Mouse (Mus musculus): ENCODE data around the gene Ncor1.
"Not testable (repeated sequence)": the region's sequence is repeated elsewhere in the genome, so short reads cannot be mapped to it uniquely, and the experiment has no call there.

Gene Ncor1

DNA sequence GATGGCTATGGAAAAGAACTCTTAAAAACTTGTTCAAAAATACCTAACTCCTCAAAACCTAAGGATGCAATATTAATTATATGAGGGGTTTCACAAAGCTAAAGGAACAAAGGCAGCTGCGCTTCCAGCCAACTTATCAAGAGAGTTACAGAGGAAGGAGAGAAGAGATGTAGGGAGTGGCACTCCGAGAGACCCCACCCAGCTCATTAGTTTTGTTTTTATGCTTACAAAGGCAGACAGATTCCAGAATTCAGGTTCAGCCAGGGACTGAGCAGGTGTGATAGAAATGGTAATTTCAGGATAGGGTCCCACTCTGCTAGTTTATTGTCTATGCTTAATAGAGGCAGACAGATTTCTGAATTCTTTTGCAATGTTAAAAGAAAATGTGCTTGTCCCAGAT lies 103.1 kb downstream of the Ncor1 start:
- no peak for DNase-seq (ENCODE audit: extremely low spot score)

DNA sequence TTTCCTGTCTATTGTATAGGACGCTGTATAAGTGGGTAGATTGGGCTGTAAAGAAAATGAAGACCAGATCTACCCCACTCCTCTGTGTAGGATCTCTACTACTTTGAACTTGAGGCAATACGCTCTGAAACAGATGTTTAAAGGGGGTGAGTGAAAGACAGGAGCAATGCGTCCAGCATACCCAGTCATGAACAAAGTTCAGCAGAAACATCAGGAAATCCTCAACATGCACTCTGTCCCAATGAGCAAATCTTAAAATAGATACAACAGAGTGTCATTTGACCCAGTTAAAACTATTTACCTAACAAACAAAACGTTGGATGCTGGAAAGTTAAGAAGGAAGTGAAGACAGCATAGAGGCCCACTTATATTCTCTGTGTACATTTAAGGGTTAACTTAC lies 106.4 kb downstream of the Ncor1 start:
- DNase-seq (ENCODE audit: extremely low spot score): no peak

DNA sequence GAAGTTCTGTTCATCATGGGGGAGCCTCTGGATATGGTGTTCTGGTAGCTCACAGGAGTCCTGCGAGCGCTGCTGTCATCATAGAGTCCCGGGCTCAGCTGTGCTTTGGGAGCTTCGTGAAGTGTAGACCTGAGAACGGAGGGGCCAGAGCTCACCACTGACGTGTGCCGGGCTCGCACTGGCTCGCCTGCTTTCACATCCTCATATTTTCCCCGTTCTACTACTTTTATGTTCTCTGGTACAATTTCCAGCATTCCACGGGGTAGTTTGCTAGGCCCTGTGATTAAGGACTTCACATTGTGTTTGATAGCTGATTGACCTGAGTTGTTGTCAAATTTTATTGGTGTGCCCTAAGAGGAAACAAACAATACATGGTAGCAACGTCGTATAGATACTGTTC lies 115.3 kb downstream of the Ncor1 start:
- no peak for DNase-seq (ENCODE audit: extremely low spot score)

- DNase-seq (ENCODE audit: extremely low spot score): no peak
These were observed 126.1 kb downstream of the Ncor1 start for GRCm38 (mm10) chr11:62332228-62332627.

GRCm38 (mm10) chr11:62331141-62331540 lies 127.2 kb downstream of the Ncor1 start:
- no peak for DNase-seq (ENCODE audit: extremely low spot score)

DNA sequence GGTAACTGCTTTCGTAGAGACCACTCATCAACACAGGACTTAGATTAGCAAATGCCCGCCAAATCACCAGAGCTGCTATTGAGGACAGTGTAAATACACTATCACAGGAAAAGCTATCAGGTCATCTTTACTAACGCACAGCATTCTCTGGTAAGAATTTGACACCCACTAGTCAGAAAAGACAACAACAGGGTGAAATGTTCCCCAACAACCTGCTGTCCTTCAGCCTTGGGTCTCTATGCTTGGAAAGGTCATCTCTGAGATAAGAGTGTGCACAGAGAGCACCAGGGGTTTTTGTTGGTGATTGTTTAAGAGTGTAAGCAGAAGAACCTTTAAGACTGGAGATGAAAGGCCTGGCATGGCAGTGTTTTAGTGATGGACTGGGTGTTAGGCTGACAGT lies 134.7 kb downstream of the Ncor1 start:
- DNase-seq (ENCODE audit: extremely low spot score): no peak

DNA sequence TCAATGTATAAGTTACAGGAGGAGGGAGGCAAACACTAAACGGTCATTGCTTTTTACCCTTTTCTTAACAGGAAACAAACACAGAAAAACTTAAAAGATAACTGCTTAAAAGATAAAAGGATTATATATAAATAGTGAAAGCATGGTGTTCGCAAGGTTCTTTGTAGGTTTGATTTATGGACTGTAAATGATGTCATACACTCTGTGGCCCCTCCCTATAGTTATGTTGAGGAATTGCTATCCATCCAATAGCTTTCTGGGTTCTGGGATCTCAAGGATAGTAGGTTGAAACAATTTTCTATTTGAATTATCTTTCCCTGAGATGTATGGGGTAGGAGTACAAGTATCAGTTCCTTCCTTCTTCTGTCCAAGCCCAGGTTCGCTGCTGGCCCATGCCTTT lies 138.2 kb downstream of the Ncor1 start:
- DNase-seq (ENCODE audit: extremely low spot score): no peak

- no peak for DNase-seq (ENCODE audit: extremely low spot score)
These were observed 140.6 kb downstream of the Ncor1 start for GRCm38 (mm10) chr11:62317746-62318145.

DNA sequence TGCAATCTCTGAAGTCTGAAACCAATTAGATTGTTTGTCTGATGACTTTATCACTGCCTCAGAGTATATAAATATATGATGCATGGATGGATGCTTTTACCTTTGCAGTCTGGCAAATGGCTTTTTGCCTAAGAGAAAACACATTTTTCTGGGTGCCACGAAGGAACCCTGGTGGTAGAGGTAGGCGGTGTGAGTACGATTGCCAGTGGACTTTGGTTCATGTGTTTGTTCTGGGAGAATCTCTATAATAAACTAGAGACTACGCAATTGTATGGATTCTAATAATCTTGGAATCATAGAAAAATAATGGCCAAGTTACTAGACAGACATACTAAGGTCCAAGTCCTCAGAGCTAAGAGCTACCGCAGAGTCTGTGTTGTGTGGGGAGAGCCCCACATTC lies 143.4 kb downstream of the Ncor1 start:
- no peak for DNase-seq (ENCODE audit: extremely low spot score)

- no peak for DNase-seq (ENCODE audit: extremely low spot score)
These were observed 149.0 kb downstream of the Ncor1 start for GRCm38 (mm10) chr11:62309296-62309695.

DNA sequence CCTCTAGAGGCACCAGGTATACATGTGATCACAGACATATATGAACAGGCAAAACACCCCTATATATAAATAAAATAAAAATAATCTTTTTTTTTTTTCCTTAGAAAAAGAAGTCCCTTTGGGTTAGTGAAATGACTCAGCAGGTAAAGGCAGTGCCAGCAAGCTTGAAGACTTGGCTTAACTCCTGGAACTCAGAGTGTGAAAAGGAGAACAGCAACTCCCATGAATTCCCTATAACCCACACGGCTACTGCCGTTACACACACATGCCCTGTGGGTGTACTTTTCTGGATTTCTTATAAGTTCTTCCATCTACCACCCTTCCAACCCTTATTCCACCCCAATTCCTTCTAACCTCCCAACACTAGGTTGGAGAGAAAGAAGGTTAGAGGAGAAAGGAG lies 152.5 kb downstream of the Ncor1 start:
- DNase-seq (ENCODE audit: extremely low spot score): no peak

DNA sequence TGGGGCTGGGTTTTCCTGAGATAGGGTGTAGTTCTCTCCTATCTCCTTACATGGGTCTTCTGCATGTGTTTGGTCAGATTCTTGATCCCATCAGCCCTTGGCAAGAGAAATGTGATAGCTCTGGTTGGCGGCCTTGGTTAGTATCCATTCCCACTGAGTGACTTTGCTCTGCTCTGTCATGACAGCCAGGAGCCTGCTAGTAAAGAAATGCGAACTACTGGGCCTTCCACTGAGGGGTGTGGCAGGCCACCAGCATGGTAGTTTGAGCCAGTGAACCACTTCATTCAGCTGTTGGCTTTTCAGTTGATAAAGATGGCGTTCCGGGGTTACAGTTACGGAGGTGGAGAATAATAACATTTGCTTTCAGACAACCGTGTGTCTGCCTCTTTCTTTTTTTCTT lies 159.5 kb downstream of the Ncor1 start:
- DNase-seq (ENCODE audit: extremely low spot score): no peak

DNA sequence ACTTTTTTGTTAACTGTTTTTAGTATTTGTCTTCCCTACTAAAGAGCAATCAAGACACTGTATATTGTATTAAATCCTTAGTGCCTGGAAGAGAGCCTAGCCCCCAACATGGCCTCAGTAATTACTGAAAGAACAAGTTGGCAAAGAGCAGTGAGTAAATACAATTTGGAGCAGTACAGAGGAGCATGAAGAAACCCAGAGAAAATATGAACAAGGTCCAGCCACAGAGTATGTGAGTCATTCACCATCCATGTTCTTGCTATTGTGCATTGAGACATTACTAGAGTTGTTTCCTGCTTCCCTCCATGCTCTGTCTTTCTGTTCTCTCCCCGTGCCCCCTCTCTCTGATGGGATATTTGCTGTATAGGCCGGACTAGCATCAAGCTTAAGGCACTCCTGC lies 164.2 kb downstream of the Ncor1 start:
- DNase-seq (ENCODE audit: extremely low spot score): no peak

DNA sequence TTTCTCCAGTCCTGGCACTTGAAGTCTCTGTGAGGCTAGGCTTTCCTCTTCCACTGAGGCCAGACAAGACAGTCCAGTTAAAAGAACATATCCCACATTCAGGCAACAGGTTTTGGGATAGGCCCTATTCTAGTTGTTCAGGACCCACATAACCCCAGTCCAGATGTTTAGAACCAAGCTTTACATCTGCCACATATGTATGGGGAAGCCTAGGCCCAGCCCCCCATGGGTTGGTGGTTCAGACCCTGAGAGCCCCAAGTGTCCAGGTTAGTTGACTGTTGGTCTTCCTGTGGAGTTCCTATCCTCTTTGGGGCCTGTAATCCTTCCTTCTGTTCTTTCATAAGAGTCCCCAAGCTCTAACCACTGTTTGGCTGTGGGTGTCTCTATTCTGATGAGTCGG lies 170.6 kb downstream of the Ncor1 start:
- DNase-seq (ENCODE audit: extremely low spot score): no peak

- no peak for DNase-seq (ENCODE audit: extremely low spot score)
These were observed 173.3 kb downstream of the Ncor1 start for GRCm38 (mm10) chr11:62285020-62285419.

GRCm38 (mm10) chr11:62284020-62284419 lies 174.3 kb downstream of the Ncor1 start:
- DNase-seq (ENCODE audit: extremely low spot score): not testable (repeated sequence)

GRCm38 (mm10) chr11:62281601-62281997 lies 176.7 kb downstream of the Ncor1 start:
- no peak for DNase-seq (ENCODE audit: extremely low spot score)

DNA sequence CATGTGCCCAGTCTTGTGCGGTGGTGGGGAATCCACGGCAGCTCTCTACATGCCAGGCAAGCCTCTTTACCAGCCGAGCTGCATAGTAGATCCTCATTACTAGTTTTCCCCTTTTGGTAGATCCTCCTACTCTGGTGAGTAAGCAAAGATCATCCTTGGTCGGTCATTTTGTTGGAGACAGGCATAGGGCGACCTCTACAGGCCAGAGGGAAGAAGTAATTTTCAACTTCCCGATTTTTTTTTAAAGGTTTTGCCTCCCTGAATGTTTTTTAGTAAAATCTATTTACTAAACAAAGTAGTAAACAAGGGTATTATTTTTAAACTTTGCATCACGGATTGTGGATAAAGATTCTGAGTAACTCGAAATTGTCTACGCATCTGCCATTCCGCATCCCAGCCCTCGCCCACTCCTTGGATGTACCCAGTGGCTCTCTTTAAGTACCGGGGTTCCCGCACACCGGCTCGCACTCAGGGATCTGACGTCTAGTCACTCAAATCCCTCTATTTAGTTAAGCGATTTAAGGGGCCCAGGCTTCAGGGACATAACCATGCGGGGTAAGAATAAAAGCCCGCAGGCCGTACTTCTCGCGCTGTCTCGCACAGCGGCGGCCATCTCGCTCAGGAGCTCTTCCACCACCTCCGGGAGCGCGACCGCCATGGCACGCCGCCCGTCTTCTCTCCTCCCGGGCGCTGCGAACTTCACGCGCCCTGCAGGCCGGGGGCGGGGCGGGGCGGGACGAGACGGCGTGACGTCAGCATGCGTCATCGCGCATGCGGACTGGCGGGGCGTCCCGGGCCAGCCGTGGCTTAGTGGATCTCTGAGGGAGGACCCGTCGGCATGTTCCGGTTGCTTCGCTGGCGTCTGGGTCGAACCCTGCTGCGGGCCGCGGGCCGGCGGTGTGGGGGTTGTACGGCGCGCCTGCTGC lies 177.4 kb downstream of the Ncor1 start, which contains the start of the genes Zswim7 and Ttc19:
Gene Zswim7 (minus strand): TSS at position 701 of the 926 bp plus-strand sequence.
Gene Ttc19 (plus strand): TSS at position 799 of the 926 bp plus-strand sequence.
- DNase-seq (ENCODE audit: extremely low spot score): peak; percentile 98

GRCm38 (mm10) chr11:62278027-62278426 lies 180.3 kb downstream of the Ncor1 start:
- DNase-seq (ENCODE audit: extremely low spot score): peak; percentile 77

GRCm38 (mm10) chr11:62277086-62277485 lies 181.3 kb downstream of the Ncor1 start:
- DNase-seq (ENCODE audit: extremely low spot score): no peak

DNA sequence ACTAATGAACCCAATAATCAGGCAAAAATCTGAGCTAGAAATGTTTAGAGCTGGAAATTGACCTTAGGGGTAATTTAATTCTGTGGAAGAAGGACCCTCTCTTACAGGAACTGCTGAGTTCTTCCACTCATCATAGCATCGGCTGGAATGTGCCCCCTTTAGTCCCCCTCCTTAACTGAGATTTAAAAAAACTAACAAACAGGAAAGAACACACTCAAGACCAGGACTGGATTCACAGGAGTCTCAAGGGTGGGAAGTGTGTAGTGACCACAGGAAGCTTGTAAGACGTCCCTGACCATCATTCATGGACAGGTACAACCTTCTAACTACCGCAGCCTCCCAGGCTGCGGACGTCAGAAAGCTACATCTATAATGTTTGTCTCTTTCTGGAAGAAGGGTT lies 187.5 kb downstream of the Ncor1 start:
- DNase-seq (ENCODE audit: extremely low spot score): no peak

- DNase-seq (ENCODE audit: extremely low spot score): no peak
These were observed 189.2 kb downstream of the Ncor1 start for GRCm38 (mm10) chr11:62269097-62269496.

DNA sequence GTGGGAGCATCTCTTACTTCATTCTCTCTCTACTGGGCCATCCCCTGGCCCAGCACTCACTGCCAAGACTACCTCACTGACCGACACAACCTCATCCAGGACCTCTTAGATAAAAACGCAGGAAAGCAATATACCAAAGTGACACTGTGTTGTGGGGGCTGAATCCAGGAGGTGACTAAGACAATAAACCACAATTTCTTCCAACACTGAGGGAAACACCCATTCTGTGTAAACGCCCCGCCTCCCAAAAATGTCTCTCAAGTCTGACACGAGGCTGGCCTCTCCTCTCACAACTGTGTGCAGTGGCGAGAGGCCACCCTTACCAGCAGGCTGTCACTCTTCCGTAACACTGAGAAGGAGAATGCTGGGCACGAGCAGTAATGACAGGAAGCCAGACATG lies 190.0 kb downstream of the Ncor1 start:
- no peak for DNase-seq (ENCODE audit: extremely low spot score)

Data from embryo, embryonic 9.5 days (tissue).